Mouse (Mus musculus) hindbrain, embryonic 15.5 days (tissue): ENCODE measurements around the gene Arid1a. TPM values are rescaled to one million over a fixed set of nuclear protein-coding genes. Genes with fewer than 3 reads are reported as not detected.
A peak's percentile ranks its signal among the peaks of the same experiment; 100 is the strongest.

Experiments
- ATAC-seq: fragments of 200-750 bp; cut with Nextera tagmentation; 2 replicates; pipeline ENCODE4 v1.8.0; 2017; ENCODE audit warnings: low read depth, moderate number of reproducible peaks, moderate TSS enrichment; ENCODE audit not compliant: low FRiP score
- H3K27ac ChIP-seq: fragments of 300-500 bp; sonication (generic); replicated peaks from 2 replicates; pipeline ENCODE4 v1.5.1; 2015; ENCODE audit warnings: mild to moderate bottlenecking, inconsistent platforms
- H3K27me3 ChIP-seq: fragments of 300-500 bp; sonication (generic); 2 replicates; pipeline ENCODE4 v1.6.1; 2015; ENCODE audit warnings: control low read depth, inconsistent platforms
- H3K36me3 ChIP-seq: fragments of 300-500 bp; sonication (generic); 2 replicates; pipeline ENCODE4 v1.6.1; 2015; ENCODE audit warnings: control low read depth, inconsistent platforms
- H3K4me1 ChIP-seq: fragments of 300-500 bp; sonication (generic); replicated peaks from 2 replicates; pipeline ENCODE4 v1.6.1; 2015; ENCODE audit warnings: control low read depth, inconsistent platforms
- H3K4me2 ChIP-seq: fragments of 300-500 bp; sonication (generic); 2 replicates; pipeline ENCODE4 v1.6.1; 2015; ENCODE audit warnings: moderate library complexity, mild to moderate bottlenecking, inconsistent platforms
- H3K4me3 ChIP-seq: fragments of 300-500 bp; sonication (generic); 2 replicates; pipeline ENCODE4 v1.5.1; 2015; ENCODE audit warnings: mild to moderate bottlenecking, inconsistent platforms
- H3K9ac ChIP-seq: fragments of 300-500 bp; sonication (generic); 2 replicates; pipeline ENCODE4 v1.6.1; 2015; ENCODE audit warnings: inconsistent platforms
- H3K9me3 ChIP-seq: fragments of 300-500 bp; sonication (generic); 2 replicates; pipeline ENCODE4 v1.6.1; 2016; ENCODE audit warnings: control low read depth, inconsistent platforms
- WGBS: fragments of 180-500 bp; shearing (Covaris S2); methylation state at CpG from one replicate; pipeline ENCODE4 v1.1.7; 2015; 5-methylcytosine and 5-hydroxymethylcytosine counted together
- polyA plus RNA-seq: library from polyadenylated mRNA; unstranded; fragments of >200 nt; fragmentation: Nextera tagmentation; extraction: Ambion mirVana; gene quantifications from 2 replicates; pipeline ENCODE4 v1.2.1, GENCODE M21; 2015

Arid1a gene
- polyA plus RNA-seq: 30.0 and 31.2 TPM in 2 replicates

DNA sequence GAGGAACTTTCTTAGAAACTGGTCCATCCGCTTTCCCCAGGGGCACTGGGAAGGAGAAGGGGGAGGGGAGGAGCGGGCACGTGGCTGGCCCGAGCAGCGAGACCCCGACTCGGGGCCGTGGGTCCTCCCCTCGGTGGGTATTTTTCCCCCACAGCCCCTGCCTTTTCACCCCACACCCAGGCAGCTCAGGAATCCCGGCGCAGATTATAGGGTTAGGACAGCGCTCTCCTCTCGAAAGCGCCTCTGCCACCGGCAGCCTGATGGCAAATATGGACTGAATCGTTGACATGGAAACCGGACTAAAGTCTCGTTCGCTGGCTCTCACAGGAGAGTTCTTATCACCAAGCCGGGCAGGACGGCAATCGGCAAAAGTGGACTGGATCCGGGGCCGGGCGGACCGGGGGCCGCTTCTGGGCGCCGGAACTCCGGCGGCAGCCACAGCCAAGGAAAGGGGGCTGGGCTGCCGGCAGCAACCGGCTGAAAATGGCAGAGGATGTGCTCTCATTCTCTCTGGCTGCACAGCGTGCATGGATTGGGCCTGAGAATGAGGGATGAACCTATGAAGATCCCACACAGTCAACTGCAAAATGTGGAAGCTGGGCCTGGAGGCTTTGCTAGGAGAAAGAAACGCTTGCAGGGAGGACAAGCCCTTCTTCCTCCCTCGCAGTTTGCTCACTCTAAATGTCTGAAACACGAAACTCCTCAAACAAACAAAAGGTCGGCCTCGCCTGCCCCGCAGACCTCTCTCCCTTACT, at the start of gene Arid1a:
TSS of gene Arid1a (minus strand) at position 256 of the 755 bp plus-strand sequence.
- under 1% methylated on average over 40 of the region's 40 CpGs for WGBS
- H3K4me1 ChIP-seq: peaks cover 19% of the 10 kb centered on the region
- no peaks in the 10 kb centered on the region for H3K27me3 ChIP-seq
- peak within 1 kb of the TSS; percentile 99 for H3K4me2 ChIP-seq
- peak within 1 kb of the TSS; percentile 95 for H3K27ac ChIP-seq
- ATAC-seq: peak; percentile 75
- H3K36me3 ChIP-seq: no peaks in the 10 kb centered on the region
- H3K9me3 ChIP-seq: no peaks in the 10 kb centered on the region
- peak within 1 kb of the TSS; percentile 49 for H3K4me3 ChIP-seq
- peak within 1 kb of the TSS; percentile 58 for H3K9ac ChIP-seq

- H3K9ac ChIP-seq: no peak overlapping the region
- H3K9me3 ChIP-seq: no peaks in the 10 kb centered on the region
- H3K4me2 ChIP-seq: no peak overlapping the region
- no peak overlapping the region for H3K27ac ChIP-seq
- no peaks in the 10 kb centered on the region for H3K27me3 ChIP-seq
- H3K4me3 ChIP-seq: no peak overlapping the region
- H3K4me1 ChIP-seq: no peaks in the 10 kb centered on the region
- no peak for ATAC-seq
- no peaks in the 10 kb centered on the region for H3K36me3 ChIP-seq
- WGBS: 77% methylated on average over 15 of the region's 15 CpGs
Measured at GRCm38 (mm10) chr4:133804401-133805263, 48.1 kb upstream of the Arid1a start.

DNA sequence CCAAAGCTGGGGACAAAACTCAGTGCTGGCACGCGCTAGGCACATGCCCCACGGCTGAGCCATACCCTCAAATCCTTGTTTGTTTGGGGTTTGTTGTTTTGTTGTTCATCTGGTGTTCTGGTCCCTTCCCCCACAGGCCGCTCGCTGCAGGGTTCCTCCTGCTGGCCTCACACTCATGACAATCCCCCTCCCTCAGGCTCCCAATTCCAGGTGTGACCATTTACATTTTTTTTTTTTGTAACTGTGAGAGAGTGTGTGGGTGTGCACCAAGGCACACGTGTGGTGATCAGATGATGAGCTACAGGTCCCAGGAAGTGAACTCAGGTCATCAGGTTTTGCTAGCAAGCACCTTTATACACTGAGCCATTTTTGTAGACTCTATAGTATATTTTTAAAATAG, 44.0 kb upstream of the Arid1a start:
- Histone ChIP-seq H3K4me3 (no peak overlapping the region), H3K27ac (no peak overlapping the region), H3K36me3 (no peaks in the 10 kb centered on the region), H3K9ac (no peak overlapping the region), H3K27me3 (no peaks in the 10 kb centered on the region), H3K9me3 (no peaks in the 10 kb centered on the region), H3K4me2 (no peak overlapping the region), H3K4me1 (no peaks in the 10 kb centered on the region)
- no peak for ATAC-seq
- WGBS: 37% methylated on average over 6 of the region's 6 CpGs

DNA sequence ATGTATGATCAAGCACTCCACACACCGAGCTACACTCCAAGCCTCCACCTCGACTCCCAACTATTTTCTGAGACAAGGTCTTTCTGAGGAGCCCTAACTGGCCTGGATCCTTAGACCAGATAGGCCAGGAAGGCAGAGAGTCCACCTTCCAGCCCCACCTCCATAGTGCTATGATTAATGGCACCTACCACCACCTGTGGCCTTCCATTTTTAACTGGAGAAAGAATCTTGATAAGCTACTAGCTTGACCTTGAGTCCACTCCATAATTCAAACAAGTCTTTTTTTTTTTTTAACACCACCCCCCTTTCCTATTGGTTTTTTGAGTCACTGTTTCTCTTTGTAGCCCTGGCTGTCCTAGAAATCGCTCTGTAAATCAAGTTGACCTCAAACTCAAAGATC, 36.7 kb upstream of the Arid1a start:
- ATAC-seq: no peak
- 90% methylated on average over 3 of the region's 3 CpGs for WGBS
- no peaks in the 10 kb centered on the region for H3K4me1 ChIP-seq
- no peak overlapping the region for H3K4me2 ChIP-seq
- no peak overlapping the region for H3K9ac ChIP-seq
- H3K4me3 ChIP-seq: no peak overlapping the region
- no peak overlapping the region for H3K27ac ChIP-seq
- H3K36me3 ChIP-seq: no peaks in the 10 kb centered on the region
- H3K9me3 ChIP-seq: no peaks in the 10 kb centered on the region
- H3K27me3 ChIP-seq: no peaks in the 10 kb centered on the region

DNA sequence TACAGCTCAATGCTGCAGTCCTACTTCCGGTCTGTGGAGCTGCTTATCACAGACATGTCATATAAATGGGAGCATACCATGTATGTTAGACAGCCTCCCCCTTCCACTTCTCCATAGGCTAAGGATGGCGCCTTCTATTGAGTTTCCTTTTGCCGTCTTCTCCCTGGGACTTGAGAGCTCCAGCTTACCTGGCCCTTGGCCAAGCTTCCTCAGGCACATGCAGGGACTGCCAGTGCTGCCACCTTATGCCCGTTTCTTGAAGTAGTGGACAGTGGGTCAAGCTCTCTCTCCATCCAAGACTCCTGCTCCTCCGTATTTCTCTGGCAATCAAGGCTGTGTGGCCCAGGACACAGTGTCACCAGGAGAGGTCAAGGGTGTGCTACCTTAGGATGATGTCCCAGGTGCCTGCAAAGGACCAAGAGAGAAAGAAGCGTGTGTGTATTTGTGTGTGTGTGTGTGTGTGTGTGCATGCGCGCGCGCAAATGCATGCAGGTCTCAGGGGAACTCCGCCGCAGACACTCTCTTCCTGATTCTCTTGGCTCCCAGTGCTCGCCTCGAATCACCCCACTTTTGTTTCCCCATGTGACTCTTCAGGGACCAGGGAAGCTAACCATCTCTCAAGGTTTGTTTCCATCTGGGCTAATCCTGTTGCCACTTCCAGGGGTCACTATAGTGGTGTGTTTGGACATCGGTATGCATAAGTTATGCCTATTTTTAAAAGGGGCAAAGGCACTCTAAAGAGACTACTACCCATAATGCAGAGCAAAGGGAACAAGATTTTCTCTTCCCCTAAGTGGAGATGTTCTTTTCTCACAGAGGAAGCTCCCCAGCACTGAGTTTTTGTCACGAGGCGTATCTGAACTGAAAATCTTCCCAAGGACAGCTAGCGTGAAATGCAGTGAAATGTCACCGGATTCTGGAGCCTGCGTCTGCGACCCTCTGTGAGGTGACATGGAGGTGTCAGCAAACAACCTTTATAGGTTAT, 18.3 kb upstream of the Arid1a start:
- 76% methylated on average over 21 of the region's 21 CpGs for WGBS
- H3K9ac ChIP-seq: no peak overlapping the region
- no peaks in the 10 kb centered on the region for H3K36me3 ChIP-seq
- ATAC-seq: no peak
- no peak overlapping the region for H3K4me3 ChIP-seq
- no peaks in the 10 kb centered on the region for H3K9me3 ChIP-seq
- no peaks in the 10 kb centered on the region for H3K27me3 ChIP-seq
- no peaks in the 10 kb centered on the region for H3K4me1 ChIP-seq
- no peak overlapping the region for H3K4me2 ChIP-seq
- H3K27ac ChIP-seq: no peak overlapping the region

DNA sequence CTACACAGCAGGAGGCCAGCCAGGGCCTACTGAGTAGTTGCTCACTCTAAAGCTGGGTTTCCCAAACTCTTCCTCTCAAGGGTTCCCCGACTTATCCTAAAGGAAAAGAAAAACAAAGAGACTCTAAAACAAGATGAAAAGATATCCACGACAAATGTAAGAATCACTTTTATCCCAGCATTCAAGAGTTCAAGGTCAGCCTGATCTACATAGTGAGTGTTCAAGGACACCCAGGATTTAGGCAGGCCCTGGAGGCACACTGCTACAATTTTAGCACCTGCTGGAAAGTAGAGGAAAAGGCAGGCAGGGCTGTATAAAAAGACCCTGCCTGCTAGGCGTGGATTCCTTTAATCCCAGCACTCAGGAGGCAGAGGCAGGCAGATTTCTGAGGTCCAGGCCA, 12.6 kb upstream of the Arid1a start:
- H3K4me1 ChIP-seq: no peaks in the 10 kb centered on the region
- no peak overlapping the region for H3K27ac ChIP-seq
- no peak overlapping the region for H3K4me3 ChIP-seq
- H3K4me2 ChIP-seq: no peak overlapping the region
- WGBS: 79% methylated on average over 3 of the region's 3 CpGs
- no peaks in the 10 kb centered on the region for H3K36me3 ChIP-seq
- H3K9me3 ChIP-seq: no peaks in the 10 kb centered on the region
- no peak for ATAC-seq
- no peaks in the 10 kb centered on the region for H3K27me3 ChIP-seq
- H3K9ac ChIP-seq: no peak overlapping the region

- H3K27me3 ChIP-seq: no peaks in the 10 kb centered on the region
- no peaks in the 10 kb centered on the region for H3K4me1 ChIP-seq
- H3K9me3 ChIP-seq: no peaks in the 10 kb centered on the region
- 70% methylated on average over 6 of the region's 6 CpGs for WGBS
- no peak overlapping the region for H3K4me3 ChIP-seq
- no peak for ATAC-seq
- H3K27ac ChIP-seq: no peak overlapping the region
- H3K9ac ChIP-seq: no peak overlapping the region
- no peak overlapping the region for H3K4me2 ChIP-seq
- H3K36me3 ChIP-seq: no peaks in the 10 kb centered on the region
Measured at GRCm38 (mm10) chr4:133763112-133763511, 6.5 kb upstream of the Arid1a start.

DNA sequence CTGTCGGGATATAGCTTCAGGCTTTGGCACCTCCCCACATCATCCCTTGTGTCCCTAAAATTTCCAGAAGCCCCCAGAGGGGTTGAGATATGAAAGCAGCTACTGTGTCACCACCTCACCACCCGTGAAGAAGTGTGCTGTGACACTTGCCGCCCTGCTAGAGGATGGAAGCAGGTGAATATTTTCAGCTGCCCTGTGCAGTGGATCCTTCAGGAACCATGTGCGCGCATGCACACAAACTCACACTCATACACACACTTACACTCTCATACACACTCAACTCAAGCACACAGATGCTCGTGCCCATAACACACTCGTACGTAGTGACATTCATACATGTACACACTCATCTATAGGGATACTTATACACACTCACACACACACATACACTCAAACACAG, 3.1 kb upstream of the Arid1a start:
- ATAC-seq: no peak
- WGBS: 94% methylated on average over 8 of the region's 8 CpGs
- H3K4me1 ChIP-seq: peaks cover 16% of the 10 kb centered on the region
- H3K36me3 ChIP-seq: no peaks in the 10 kb centered on the region
- no peaks in the 10 kb centered on the region for H3K9me3 ChIP-seq
- no peaks in the 10 kb centered on the region for H3K27me3 ChIP-seq
- no peak overlapping the region for H3K9ac ChIP-seq
- H3K4me2 ChIP-seq: no peak overlapping the region
- H3K27ac ChIP-seq: no peak overlapping the region
- H3K4me3 ChIP-seq: no peak overlapping the region

DNA sequence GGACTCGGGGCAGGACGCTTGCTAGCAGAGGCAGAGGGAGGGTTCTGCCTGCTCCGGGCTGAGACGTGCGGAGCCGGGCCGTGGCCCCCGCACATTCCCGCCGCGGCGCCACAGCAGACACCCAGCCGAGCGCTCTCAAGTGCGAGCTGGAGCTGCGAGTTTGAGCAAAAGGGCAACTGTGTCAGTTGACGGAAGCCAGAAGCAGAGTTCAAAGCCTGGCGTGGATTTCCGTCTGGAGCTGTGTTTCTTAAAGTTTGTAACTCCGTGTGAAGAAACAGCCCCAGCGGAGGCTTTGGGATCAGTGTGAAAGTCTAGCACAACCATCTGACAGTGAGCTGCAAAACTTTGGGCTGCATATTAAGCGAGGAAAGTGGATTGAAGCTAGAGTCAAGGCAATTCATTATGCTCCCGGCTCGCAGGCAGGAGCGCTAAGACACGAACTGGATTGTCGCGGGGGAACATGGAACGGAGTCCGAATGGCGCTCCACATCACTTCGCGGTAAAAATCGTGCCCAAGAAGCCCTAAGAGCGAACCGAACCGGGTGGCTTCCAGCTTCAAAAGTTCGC, 783 bp upstream of the Arid1a start:
- under 1% methylated on average over 38 of the region's 38 CpGs for WGBS
- Histone ChIP-seq H3K4me3 (peak overlapping the region; percentile 49), H3K9me3 (no peaks in the 10 kb centered on the region), H3K4me2 (peak overlapping the region; percentile 99), H3K27me3 (no peaks in the 10 kb centered on the region), H3K27ac (peak overlapping the region; percentile 95), H3K36me3 (no peaks in the 10 kb centered on the region), H3K9ac (peak overlapping the region; percentile 58), H3K4me1 (peaks cover 19% of the 10 kb centered on the region)
- peak; percentile 19; the same call in 1 of the 2 replicates for ATAC-seq

DNA sequence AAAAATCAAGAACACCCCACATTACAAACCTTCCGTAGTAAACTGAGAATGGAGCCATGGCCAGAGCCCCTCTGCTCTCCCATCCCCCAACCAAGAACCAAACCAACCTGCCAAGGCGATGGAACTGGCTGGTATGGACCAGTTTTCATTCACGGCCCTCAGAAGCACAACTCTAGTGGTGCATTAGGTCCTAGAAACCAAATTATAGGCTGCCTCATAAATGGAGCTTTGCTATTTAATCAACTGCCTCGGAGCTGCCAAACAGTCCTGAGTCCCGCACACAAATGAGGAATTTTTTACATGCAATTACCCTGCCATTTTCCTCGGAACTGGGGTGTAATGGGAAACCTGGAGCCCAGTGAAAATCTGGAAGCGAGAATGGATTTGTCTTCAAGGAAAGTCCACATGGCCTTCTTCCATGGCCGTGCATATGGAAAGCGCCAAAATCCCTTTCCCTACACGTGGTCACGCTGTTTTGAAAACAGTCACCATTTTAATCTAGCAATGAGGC, 653 bp downstream of the Arid1a start:
- Histone ChIP-seq H3K27me3 (no peaks in the 10 kb centered on the region), H3K4me3 (peak overlapping the region; percentile 49), H3K4me1 (peaks cover 20% of the 10 kb centered on the region), H3K27ac (peak overlapping the region; percentile 95), H3K9ac (peak overlapping the region; percentile 58), H3K36me3 (no peaks in the 10 kb centered on the region), H3K9me3 (no peaks in the 10 kb centered on the region), H3K4me2 (peak overlapping the region; percentile 99)
- 3% methylated on average over 11 of the region's 11 CpGs for WGBS
- ATAC-seq: no peak
